ENCODE assay signal across 8 mouse cellular contexts in genomic region chr8:71487691-71488445, GRCm38 (mm10). TPM values are rescaled to one million over a fixed set of nuclear protein-coding genes. Genes with fewer than 3 reads are reported as not detected.
DNase-seq lines count a peak whose midpoint lies in the region; ATAC-seq and TF ChIP-seq lines count a peak whose summit lies in the region.

Gtpbp3 (plus strand) TSS chr8:71488103.

- H3K9ac ChIP-seq in ES-Bruce4 (ENCODE audit: low read depth, poor library complexity, severe bottlenecking), result peak within 1 kb of the TSS; percentile 91
- H3K9ac ChIP-seq in forebrain, embryonic 15.5 days (replicated peaks), result peak within 1 kb of the TSS; percentile 57
- H3K9ac ChIP-seq in lung, embryonic 14.5 days, result peak within 1 kb of the TSS; percentile 75

- WGBS in forebrain, embryonic 15.5 days, result under 1% methylated on average over 33 of the region's 33 CpGs
- under 1% methylated on average over 33 of the region's 33 CpGs for WGBS in lung, embryonic 14.5 days

- TF ChIP-seq POLR2A in ES-Bruce4 (IDR thresholded peaks at IDR 0.05; ENCODE audit: insufficient read depth, low read length), result no peak

- DNase-seq in cerebellum, adult 11 months, result peak; percentile 65
- peak; percentile 77 for DNase-seq in heart, postnatal 25 days (ENCODE audit: low spot score)
- DNase-seq in layer of hippocampus, adult 2 months (ENCODE audit: low spot score in 2 of 2), result peak; percentile 71 to 82
- DNase-seq in lung, embryonic 14.5 days, result peak; percentile 89
- DNase-seq in testis, postnatal 10 days (ENCODE audit: low spot score), result peak; percentile 85

- peak within 1 kb of the TSS; percentile 97 for H3K4me2 ChIP-seq in forebrain, embryonic 15.5 days (replicated peaks)
- H3K4me2 ChIP-seq in lung, embryonic 14.5 days, result peak within 1 kb of the TSS; percentile 99

- TF ChIP-seq EP300 in ES-Bruce4 (IDR thresholded peaks at IDR 0.05; ENCODE audit: insufficient read depth, low read depth, low read length), result no peak

- H3K4me1 ChIP-seq in ES-Bruce4 (ENCODE audit: control insufficient read depth, insufficient read depth, low read length), result peaks cover 2% of the 10 kb centered on the region
- peaks cover 64% of the 10 kb centered on the region for H3K4me1 ChIP-seq in forebrain, embryonic 15.5 days
- H3K4me1 ChIP-seq in lung, embryonic 14.5 days (ENCODE audit: insufficient read depth), result peaks cover 12% of the 10 kb centered on the region

- no peaks in the 10 kb centered on the region for H3K9me3 ChIP-seq in ES-Bruce4 (replicated peaks; ENCODE audit: control insufficient read depth, insufficient read depth, low read length, poor library complexity, severe bottlenecking)
- H3K9me3 ChIP-seq in forebrain, embryonic 15.5 days, result no peaks in the 10 kb centered on the region
- H3K9me3 ChIP-seq in lung, embryonic 14.5 days (ENCODE audit: low read depth, low read length), result no peaks in the 10 kb centered on the region

- peak within 1 kb of the TSS; percentile 88 for H3K4me3 ChIP-seq in ES-Bruce4 (ENCODE audit: low read depth, low read length)
- H3K4me3 ChIP-seq in forebrain, embryonic 15.5 days, result peak within 1 kb of the TSS; percentile 68
- H3K4me3 ChIP-seq in layer of hippocampus, adult 2 months, result peak within 1 kb of the TSS; percentile 90
- H3K4me3 ChIP-seq in lung, embryonic 14.5 days (ENCODE audit: low read depth, low read length), result peak within 1 kb of the TSS; percentile 90

- peak within 1 kb of the TSS; percentile 85 for H3K27ac ChIP-seq in ES-Bruce4 (ENCODE audit: insufficient read depth, low read length)
- H3K27ac ChIP-seq in forebrain, embryonic 15.5 days (replicated peaks), result peak within 1 kb of the TSS; percentile 67
- peak within 1 kb of the TSS; percentile 90 for H3K27ac ChIP-seq in layer of hippocampus, adult 2 months
- peak within 1 kb of the TSS; percentile 93 for H3K27ac ChIP-seq in lung, embryonic 14.5 days (ENCODE audit: low read depth)

- intact Hi-C loops in heart, postnatal 25 days (cut with DNase I), result no loop called here

- ATAC-seq in forebrain, embryonic 15.5 days (replicated peaks), result peak; percentile 23
- ATAC-seq in lung, embryonic 14.5 days (ENCODE audit: insufficient read depth), result peak; percentile 47
- peak; percentile 17; the same call in 1 of the 2 replicates for ATAC-seq in neutrophil, adult 5-6 weeks (ENCODE audit: extremely low read depth, insufficient number of reproducible peaks, low FRiP score, poor library complexity, severe bottlenecking)

- no peak for TF ChIP-seq CTCF in ES-Bruce4 (IDR thresholded peaks at IDR 0.05; ENCODE audit: low read depth, low read length)
- TF ChIP-seq CTCF in layer of hippocampus, adult 2 months (conservative IDR thresholded peaks at IDR 0.05), result no peak
- no peak for TF ChIP-seq CTCF in lung, embryonic 14.5 days (IDR thresholded peaks at IDR 0.05; ENCODE audit: low read depth)

- no peaks in the 10 kb centered on the region for H3K27me3 ChIP-seq in ES-Bruce4 (ENCODE audit: control insufficient read depth, insufficient read depth, low read length, poor library complexity, severe bottlenecking)
- no peaks in the 10 kb centered on the region for H3K27me3 ChIP-seq in forebrain, embryonic 15.5 days
- H3K27me3 ChIP-seq in lung, embryonic 14.5 days (ENCODE audit: insufficient read depth, low read length), result no peaks in the 10 kb centered on the region

- H3K36me3 ChIP-seq in ES-Bruce4 (ENCODE audit: control insufficient read depth, insufficient read depth, low read length, poor library complexity, severe bottlenecking), result peaks cover 21% of the 10 kb centered on the region
- H3K36me3 ChIP-seq in forebrain, embryonic 15.5 days, result peaks cover 32% of the 10 kb centered on the region
- peaks cover 36% of the 10 kb centered on the region for H3K36me3 ChIP-seq in lung, embryonic 14.5 days (ENCODE audit: insufficient read depth)

RNA-seq across cellular contexts. Expression of gene Gtpbp3, which starts in this region (rescaled TPM):
- polyA plus RNA-seq in ES-Bruce4 (2011; ENCODE audit: insufficient read depth, insufficient read length, low read depth, missing spikeins), result 14.8 and 16.3 TPM in 2 replicates
- polyA plus RNA-seq in forebrain, embryonic 15.5 days (2015; fragmentation: Nextera tagmentation; extraction: Ambion mirVana), result 12.2 and 13.7 TPM in 2 replicates
- 10 to 100 TPM; 18.5 to 19.4 TPM for total RNA-seq in heart, postnatal 25 days (2021)
- total RNA-seq in layer of hippocampus, adult 2 months (2021), result 10 to 100 TPM; 28.7 to 32.1 TPM
- polyA plus RNA-seq in lung, embryonic 14.5 days (2014; fragmentation: Nextera tagmentation; extraction: Ambion mirVana), result 7.6 and 9.6 TPM in 2 replicates
- total RNA-seq in neutrophil, adult 5-6 weeks (2017), result 15.2 and 19.7 TPM in 2 replicates

Comparison
In these comparisons a context has a peak if more than half of its experiments do, and no peak if none do; other contexts are left out.
1. Peak in every context shown above with its lines: DNase-seq, ATAC-seq, H3K4me3 ChIP-seq and H3K27ac ChIP-seq.